Mouse (Mus musculus) heart, postnatal 0 days (tissue): Measurements from ENCODE around the gene Ackr2.

Experiments used
- CTCF ChIP-seq: IDR thresholded peaks from 2 replicates; pipeline ENCODE4 v1.5.1; 2016; ENCODE audit warnings: antibody characterized with exemption, control low read depth, low read depth
- EP300 ChIP-seq: IDR thresholded peaks from 2 replicates; pipeline ENCODE4 v1.6.1; 2016; ENCODE audit warnings: antibody characterized with exemption, low read depth

DNA sequence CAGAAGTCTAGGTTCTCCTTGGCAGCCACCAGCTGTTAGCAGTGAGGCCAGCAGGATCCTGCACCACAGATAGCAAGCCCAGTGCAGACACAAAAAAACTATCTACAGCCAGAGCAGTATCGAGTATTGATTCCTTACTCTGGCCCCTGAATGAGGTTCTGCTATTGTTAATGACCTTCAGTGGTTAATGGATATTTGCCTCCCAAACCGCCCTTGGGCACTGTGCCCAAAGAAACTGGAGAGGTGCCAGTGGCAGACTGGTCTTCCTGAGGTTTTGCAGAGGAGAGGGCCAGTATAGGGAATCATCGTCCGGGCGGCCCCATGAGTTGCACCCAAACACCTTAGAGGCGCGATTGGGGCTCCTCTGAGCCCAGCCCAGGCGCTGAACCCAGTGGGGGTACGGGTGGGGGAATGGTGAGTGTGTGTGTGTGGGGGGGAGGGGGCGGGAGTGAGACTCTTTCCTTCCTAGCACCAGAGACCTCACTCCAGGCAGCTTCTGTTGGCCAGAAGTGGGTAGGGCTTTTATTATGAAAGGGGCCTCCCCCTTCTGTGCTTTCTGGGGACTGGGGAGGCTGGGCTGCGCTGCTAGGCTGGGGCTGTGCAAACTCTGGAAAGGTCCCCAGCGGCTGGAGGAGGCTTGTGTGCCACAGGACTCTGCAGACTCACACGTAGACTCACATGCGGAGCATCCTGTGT is 52.4 kb downstream of the Ackr2 start, which contains the start of gene Fam198a:
- TF ChIP-seq CTCF (no peak), EP300 (no peak)
